Mouse (Mus musculus) small intestine, adult 2 months (tissue): ENCODE measurements around the gene Spata33.

Experiments
- CTCF ChIP-seq: fragments of 200-500 bp; IDR thresholded peaks from 2 replicates; pipeline ENCODE4 v1.5.1; 2012; ENCODE audit warnings: low read depth, mild to moderate bottlenecking, control low read depth, inconsistent platforms, low read length, moderate library complexity, mixed read lengths; ENCODE audit not compliant: insufficient replicate concordance, insufficient read length; ENCODE audit errors: extremely low read depth
- POLR2A ChIP-seq: fragments of 200-500 bp; IDR thresholded peaks from 2 replicates; pipeline ENCODE4 v1.6.1; 2012; ENCODE audit warnings: low read depth, mild to moderate bottlenecking, control low read depth, inconsistent platforms, low read length, moderate library complexity

GRCm38 (mm10) chr8:123239398-123239797 is 26.8 kb downstream of the Spata33 start:
- no peak for TF ChIP-seq CTCF
- no peak for TF ChIP-seq POLR2A
